Mouse (Mus musculus): ENCODE results near the gene Tdg.

The Tdg gene

GRCm38 (mm10) chr10:82665951-82666350 is 36.3 kb downstream of the Tdg start:
- no peak for DNase-seq

DNA sequence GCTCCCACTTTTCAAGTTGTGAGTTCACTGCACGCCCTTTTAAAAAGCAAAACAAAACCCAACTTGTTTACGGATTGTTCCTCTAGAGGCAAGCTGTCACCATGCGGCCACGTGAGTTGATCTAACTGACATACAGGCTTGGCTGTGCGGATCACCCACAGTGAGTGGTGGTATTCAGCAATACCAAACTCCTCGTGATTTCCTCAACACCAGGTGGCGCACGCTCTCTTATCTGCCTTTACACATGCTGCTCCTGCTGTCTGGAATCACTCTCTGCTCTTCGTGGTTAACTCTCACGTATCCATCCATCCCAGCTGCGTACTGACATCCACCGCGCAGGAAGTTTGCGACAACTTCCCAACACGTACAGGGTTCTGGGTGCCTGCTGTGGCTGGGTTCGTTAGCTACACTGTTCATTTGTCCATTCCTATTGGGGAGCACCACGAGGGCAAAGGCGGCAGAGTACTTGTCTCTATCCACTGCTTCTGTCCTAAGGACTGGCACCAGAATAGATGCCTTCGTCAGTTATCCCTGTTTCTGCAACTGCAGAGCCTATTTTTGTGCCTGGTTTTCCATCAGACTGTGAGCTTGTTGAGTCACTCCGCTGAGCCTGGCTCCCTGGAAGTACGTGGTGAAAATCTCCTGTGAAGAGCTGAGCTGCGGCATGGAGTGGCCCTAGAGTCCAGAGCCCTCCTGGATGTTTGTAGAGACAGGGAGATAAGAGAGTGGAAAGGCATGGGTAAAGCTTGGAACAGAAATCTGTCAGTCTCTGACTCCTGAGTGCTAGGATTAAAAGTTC is 37.0 kb downstream of the Tdg start:
- DNase-seq = peak; percentile 84 to 88

DNA sequence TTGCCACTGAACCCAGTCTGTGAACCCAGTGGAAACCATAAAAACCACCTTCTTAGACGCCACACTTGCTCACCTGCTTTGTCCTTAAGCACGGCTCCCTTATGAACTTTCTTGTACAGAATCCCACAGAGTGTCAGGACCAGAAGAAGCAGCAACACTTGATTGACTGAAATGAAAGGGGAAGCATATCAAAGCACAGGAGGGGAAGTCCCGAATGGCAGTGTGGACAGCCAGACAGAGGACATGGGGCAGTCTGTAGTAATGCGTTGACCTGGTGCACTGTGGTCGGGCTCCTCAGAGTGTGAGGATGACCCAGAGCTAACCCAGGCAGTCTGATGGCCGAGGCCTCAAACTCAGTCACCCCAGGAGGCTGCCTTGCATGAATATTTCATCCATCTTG is 40.6 kb downstream of the Tdg start:
- DNase-seq = no peak

- DNase-seq = no peak
Observed at GRCm38 (mm10) chr10:82676949-82677348, 47.3 kb downstream of the Tdg start.

GRCm38 (mm10) chr10:82680769-82681168 is 51.1 kb downstream of the Tdg start:
- no peak for DNase-seq

GRCm38 (mm10) chr10:82681639-82682038 is 52.0 kb downstream of the Tdg start:
- DNase-seq = no peak

- no peak for DNase-seq
Observed at GRCm38 (mm10) chr10:82685440-82685839, 55.8 kb downstream of the Tdg start.

DNA sequence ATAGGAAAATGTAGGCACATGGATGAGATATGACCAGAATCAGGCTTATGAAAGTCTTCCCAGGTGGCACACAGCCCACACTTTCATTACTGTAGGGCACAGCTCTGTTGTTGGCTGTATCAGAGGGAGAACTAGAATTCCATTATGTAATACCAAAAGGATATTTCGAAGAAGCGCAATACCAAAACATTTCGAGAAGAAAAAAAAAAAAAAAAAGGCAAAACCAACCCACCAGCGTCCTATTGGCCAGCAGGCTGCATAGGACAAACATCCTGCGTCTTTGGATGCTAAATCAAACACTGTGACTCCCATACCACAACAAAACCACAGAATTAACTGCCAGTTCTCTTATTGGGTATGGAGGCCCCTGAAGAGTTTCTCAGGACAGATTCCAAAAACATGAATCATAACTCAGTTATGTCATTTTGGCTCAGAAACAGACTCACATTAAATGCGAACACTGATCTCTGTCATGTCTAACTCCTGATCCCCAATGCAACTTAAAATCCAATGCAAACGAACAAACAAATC is 60.1 kb downstream of the Tdg start:
- peak; percentile 19 to 41 for DNase-seq

GRCm38 (mm10) chr10:82690494-82690893 is 60.9 kb downstream of the Tdg start, which contains the start of gene Glt8d2:
Gene Glt8d2, minus strand, starts transcription at chr10:82690650.
- DNase-seq = peak; percentile 55 to 58

GRCm38 (mm10) chr10:82695956-82696355 is 66.3 kb downstream of the Tdg start, which contains the start of gene Hcfc2:
Gene Hcfc2, plus strand, starts transcription at chr10:82696160.
- no peak for DNase-seq

GRCm38 (mm10) chr10:82696453-82697079 is 66.9 kb downstream of the Tdg start:
- peak; percentile 8 to 24 for DNase-seq

DNA sequence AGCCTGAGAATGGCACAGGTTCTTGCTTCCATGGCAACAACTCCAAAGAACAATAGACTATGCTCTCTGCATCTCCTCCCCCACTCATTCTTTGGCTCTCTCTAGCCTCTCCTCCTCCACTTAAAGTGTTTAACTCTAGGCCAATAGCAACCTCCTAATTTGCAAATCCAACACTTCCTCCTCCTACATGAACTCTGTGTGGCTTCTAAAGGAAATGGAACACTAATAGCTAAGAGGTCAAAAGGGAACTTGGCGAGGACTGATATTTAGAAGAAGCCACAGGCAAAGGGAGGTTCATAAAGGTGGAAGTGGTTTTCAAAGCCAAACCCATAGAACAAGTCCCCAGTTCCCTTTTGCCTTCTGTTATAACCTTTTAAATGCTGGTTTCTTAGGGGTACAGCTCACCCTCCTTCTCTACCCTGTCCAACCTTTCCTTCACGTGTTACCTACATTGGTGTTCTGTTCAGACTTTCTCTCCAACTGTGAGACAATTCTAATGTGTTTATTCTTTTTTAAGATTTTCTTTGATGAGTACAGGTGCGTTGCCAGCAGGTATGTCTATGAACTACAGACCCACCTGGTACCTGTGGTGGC is 67.8 kb downstream of the Tdg start:
- DNase-seq = peak; percentile 30 to 74

DNA sequence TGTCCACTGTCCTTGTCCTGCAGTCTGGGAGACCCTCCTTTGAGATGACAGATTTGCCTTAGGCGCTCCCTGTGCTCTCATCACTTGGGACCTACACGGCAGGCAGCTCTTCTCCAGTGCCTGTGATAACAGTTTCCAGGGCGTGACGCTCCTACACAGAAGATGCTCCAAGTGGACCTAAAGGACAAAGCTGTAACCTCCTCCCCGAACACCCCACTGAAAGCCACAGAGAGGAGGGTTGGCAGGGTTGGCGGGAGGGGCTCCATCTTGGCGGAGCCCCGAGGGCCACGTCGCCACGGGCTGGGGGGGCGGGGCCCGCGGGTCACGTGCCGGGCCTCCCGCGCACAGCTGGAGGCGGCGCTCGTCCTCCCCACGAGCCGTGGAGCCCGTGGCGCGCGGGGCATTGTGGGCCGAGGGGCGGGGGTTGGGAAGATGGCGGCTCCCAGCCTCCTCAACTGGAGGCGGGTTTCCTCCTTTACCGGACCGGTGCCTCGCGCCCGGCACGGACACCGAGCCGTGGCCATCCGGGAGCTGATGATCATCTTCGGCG is 69.2 kb downstream of the Tdg start:
- peak; percentile 89 to 92 for DNase-seq

GRCm38 (mm10) chr10:82699296-82699941 is 69.8 kb downstream of the Tdg start:
- DNase-seq = peak; percentile 15 to 28

Measured in lung, adult 18-20 months (tissue).